Mouse (Mus musculus) right cerebral cortex, postnatal 4 days (tissue): ENCODE data around the gene Grhpr.
"Not testable (repeated sequence)": the region's sequence is repeated elsewhere in the genome, so short reads cannot be mapped to it uniquely, and the experiment has no call there.

Experiments used
- DNase-seq: peaks from one replicate; pipeline ENCODE4 v3.0.0-alpha.2; 2022

The Grhpr gene

GRCm38 (mm10) chr4:45019009-45019408, 37.8 kb downstream of the Grhpr start:
- DNase-seq: no peak

DNA sequence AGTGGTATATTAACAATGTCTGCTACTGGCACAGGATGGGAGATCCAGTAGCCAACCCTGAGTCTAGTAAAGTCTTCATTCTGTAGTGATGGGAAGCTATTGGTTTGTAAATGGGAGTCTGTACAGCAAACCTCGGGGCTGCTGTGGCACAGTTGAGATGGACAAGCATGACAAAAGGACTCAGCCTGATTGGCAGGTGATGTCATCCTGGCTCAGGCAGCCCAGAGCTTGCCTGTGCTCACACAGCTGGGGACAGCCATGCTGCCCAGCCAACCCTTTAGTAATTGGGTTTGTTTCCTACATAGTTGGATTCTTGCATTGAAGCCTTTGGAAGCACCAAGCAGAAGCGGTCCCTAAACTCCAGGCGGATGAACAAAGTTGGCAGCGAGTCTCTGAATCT, 45.3 kb downstream of the Grhpr start:
- DNase-seq: no peak

DNA sequence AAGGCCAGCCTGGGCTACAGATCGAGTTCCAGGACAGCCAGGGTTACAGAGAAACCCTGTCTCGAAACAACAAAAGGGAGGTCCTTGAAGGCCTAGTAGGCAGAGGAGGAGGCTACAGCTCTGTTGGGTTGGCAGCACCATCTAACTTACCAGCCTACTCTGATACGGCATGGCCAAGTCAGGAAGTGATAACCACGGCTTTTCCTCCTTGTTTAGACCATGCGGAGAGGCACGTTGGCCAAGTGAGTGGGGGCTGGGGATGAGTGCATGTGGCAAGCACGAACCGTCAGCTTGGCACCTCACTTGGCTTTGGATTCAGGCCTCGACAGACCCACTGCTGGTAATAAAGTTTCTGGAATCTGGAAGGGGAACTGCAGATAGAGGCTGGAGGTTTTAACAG, 51.4 kb downstream of the Grhpr start:
- DNase-seq: no peak

DNA sequence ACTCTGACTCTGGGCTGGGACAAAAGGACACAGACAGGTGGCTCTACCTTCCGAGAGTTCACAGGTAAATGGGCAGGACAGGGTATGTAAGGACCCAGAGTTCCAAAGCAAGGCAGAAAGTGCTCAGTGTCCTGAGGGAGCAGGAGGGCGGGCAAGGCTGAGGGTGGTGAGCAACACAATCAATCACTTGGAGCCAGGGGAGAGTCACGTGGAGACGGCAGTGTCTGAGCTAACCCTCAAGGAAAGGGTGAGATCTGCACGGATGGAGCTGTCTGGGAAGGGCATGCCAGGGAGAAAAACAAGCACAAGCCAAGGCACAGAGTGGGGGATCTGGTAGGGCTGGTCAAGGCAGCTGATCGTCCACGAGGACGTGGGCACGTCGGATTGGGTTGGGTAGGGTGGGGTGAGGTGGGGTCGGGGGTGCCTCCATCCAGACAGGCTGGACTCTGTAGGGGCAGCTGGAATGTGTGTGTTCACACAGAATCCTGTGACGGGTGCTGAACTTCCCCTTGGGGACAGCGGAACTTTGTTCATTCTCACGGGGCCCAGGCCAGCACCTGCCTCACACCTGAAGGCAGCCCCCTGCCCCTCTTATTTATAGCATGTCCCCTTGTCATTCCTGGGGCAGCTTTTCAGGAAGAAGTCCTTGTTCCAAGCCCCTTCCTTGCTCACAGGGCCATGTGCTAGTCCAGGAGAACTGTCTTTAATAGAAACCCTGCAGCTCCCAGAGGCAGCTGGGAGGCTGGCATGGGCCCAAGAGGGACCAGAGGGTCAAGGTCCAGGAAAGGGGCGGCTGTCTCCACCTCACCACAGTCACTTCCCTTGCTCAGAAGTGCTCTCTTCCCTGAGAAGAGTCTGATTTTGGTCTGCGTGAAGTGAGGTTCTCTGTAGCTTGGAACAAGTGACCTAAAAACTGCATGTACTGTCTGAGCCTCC, 53.8 kb downstream of the Grhpr start:
- DNase-seq: no peak

DNA sequence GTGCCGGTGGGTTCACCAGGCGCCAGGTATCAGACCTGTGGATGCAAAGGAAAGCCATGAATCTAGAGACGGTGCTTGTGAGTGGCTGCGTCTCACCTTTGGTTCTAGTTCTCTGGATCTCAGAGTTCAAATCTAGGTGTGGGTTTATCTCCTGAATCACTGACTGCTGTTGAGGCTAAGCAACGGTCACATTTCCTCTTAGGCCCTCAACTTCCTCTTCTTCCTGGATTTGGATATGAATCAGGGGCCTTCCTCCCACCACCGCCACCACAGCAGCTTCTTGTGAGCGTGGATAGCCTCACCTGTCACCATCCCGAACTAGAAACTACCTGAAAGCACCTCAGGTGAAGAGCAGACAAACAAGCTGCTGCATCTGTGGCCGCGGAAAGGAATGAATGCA, 54.9 kb downstream of the Grhpr start:
- DNase-seq: no peak

GRCm38 (mm10) chr4:45036571-45036970, 55.4 kb downstream of the Grhpr start:
- DNase-seq: no peak

DNA sequence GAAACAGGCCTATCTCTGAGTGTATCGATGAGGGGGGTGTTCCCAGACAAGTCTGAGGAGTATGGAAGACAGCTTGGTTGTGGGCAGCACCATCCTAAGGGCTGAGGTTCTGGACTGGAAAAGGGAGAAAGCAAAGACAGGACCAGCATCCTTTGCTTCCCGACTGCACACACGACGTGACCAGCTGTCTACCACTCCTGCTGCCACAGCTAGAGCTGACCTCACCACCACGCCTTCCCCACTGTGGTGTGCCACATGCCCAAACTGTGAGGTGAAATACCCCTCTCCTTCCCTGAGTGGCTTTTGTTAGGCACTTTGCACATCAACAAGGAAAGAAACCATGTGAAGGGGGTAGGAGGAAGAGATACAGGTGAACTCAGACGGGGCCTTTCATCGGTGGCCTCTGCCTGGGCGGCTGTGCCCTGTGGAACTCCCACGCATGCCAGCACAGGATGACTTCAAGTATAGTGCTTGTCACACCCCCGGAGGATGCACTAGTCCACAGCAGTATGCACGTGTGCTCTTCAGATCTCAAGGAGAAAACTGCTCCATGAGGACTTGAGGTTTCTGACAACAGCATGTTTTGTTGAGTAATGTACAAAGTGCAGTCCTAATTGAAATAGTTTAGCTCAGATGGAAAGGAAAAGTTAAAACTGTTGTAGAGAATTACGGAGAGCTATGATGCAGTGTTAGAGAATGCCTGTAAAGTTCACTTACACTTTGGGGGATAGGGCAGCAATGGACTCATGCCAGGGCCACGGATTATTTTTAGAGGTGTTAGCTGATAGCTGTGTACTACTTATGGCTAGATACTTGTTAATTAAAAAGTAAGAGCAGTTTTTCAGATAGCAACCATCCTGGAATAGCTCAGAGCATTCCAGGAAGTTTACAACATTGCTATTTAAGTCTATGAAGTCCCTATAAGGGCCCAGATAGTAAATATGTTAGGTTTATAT, 56.5 kb downstream of the Grhpr start:
- DNase-seq: no peak

DNA sequence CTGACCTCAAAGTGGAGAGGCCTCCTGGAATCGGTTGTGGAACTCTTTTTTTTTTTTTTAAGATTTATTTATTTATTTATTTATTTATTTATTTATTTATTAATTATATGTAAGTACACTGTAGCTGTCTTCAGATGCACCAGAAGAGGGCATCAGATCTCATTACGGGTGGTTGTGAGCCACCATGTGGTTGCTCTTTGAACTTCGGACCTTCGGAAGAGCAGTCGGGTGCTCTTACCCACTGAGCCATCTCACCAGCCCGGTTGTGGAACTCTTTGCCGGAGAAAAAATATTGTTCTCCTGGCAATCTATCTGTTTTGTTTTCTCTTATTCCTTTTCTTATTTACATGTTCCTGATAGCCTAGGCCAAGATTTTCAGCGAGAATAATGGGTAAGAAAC, 57.7 kb downstream of the Grhpr start:
- not testable (repeated sequence) for DNase-seq

DNA sequence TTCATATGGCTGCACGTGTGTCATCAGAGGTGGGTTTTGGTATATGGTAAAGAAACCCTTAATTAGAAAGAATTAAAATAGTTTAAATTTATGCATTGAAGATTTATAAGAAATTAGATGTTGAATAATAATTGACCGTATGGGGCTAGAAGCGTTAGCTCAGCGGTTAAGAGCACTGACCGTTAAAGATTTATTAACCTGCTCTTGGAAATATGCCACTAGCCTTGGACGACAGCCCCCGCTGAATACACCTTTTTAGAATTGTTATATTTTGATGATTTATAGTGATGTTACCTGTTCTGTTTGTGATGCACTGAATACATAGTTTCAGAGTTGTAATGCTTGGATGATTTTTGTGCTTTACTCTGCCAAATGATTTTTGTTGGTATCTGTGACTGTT, 58.4 kb downstream of the Grhpr start:
- not testable (repeated sequence) for DNase-seq
